Mouse (Mus musculus): ENCODE data around the gene Ncaph.

GRCm38 (mm10) chr2:127133621-127134461, at the start of gene Ncaph:
- no peak for TF ChIP-seq CTCF (IDR thresholded peaks at IDR 0.05; ENCODE audit: low read depth)
- no peak for TF ChIP-seq EP300 (IDR thresholded peaks at IDR 0.05; ENCODE audit: low read depth)

All from liver, postnatal 0 days (tissue).